Mouse (Mus musculus) heart, adult 11 months (tissue): ENCODE data around the gene Ntn4.

Experiments
- DNase-seq: peaks from one replicate; pipeline ENCODE4 v3.0.0; 2022

Gene Ntn4

GRCm38 (mm10) chr10:93641821-93642746 lies 1.6 kb downstream of the Ntn4 start:
- peak; percentile 95 for DNase-seq

GRCm38 (mm10) chr10:93642897-93643296 lies 2.4 kb downstream of the Ntn4 start:
- DNase-seq: peak; percentile 81

GRCm38 (mm10) chr10:93644451-93644941 lies 4.0 kb downstream of the Ntn4 start:
- DNase-seq: peak; percentile 86

- peak; percentile 95 for DNase-seq
Observed at GRCm38 (mm10) chr10:93647655-93648561, 7.4 kb downstream of the Ntn4 start.

- DNase-seq: peak; percentile 86
Observed at GRCm38 (mm10) chr10:93648598-93649102, 8.2 kb downstream of the Ntn4 start.

GRCm38 (mm10) chr10:93649127-93649526 lies 8.6 kb downstream of the Ntn4 start:
- peak; percentile 64 for DNase-seq

GRCm38 (mm10) chr10:93649600-93649999 lies 9.1 kb downstream of the Ntn4 start:
- peak; percentile 78 for DNase-seq

- peak; percentile 28 for DNase-seq
Observed at GRCm38 (mm10) chr10:93653322-93653721, 12.8 kb downstream of the Ntn4 start.

- DNase-seq: peak; percentile 62
Observed at GRCm38 (mm10) chr10:93655428-93655827, 14.9 kb downstream of the Ntn4 start.

GRCm38 (mm10) chr10:93659792-93660191 lies 19.3 kb downstream of the Ntn4 start:
- DNase-seq: peak; percentile 62

- peak; percentile 86 for DNase-seq
Observed at GRCm38 (mm10) chr10:93661348-93661991, 21.0 kb downstream of the Ntn4 start.

- peak; percentile 87 for DNase-seq
Observed at GRCm38 (mm10) chr10:93662018-93662417, 21.5 kb downstream of the Ntn4 start.

- DNase-seq: peak; percentile 63
Observed at GRCm38 (mm10) chr10:93666222-93666621, 25.7 kb downstream of the Ntn4 start.

- DNase-seq: peak; percentile 71
Observed at GRCm38 (mm10) chr10:93666996-93667395, 26.5 kb downstream of the Ntn4 start.

GRCm38 (mm10) chr10:93672646-93673479 lies 32.4 kb downstream of the Ntn4 start:
- DNase-seq: peak; percentile 95

- peak; percentile 98 for DNase-seq
Observed at GRCm38 (mm10) chr10:93679191-93680007, 38.9 kb downstream of the Ntn4 start.

GRCm38 (mm10) chr10:93680680-93681377 lies 40.3 kb downstream of the Ntn4 start:
- peak; percentile 79 for DNase-seq

- DNase-seq: peak; percentile 85
Observed at GRCm38 (mm10) chr10:93682185-93682747, 41.8 kb downstream of the Ntn4 start.

- DNase-seq: peak; percentile 56
Observed at GRCm38 (mm10) chr10:93683185-93683584, 42.7 kb downstream of the Ntn4 start.

- DNase-seq: peak; percentile 81
Observed at GRCm38 (mm10) chr10:93683896-93684295, 43.4 kb downstream of the Ntn4 start.
